Mouse (Mus musculus) limb, embryonic 15.5 days (tissue): ENCODE data around the gene Cenpm. TPM values are rescaled to one million over a fixed set of nuclear protein-coding genes. Genes with fewer than 3 reads are reported as not detected.
"Not testable (repeated sequence)": the region's sequence is repeated elsewhere in the genome, so short reads cannot be mapped to it uniquely, and the experiment has no call there.

Experiments
- ATAC-seq: fragments of 200-750 bp; cut with Nextera tagmentation; 2 replicates; pipeline ENCODE4 v1.8.0; 2017; ENCODE audit warnings: low read depth, moderate TSS enrichment; ENCODE audit not compliant: insufficient number of reproducible peaks, low FRiP score, low TSS enrichment
- H3K27ac ChIP-seq: fragments of 300-500 bp; sonication (generic); 2 replicates; pipeline ENCODE4 v1.5.1; 2015; ENCODE audit warnings: moderate library complexity, mild to moderate bottlenecking, inconsistent platforms
- H3K27me3 ChIP-seq: fragments of 300-500 bp; sonication (generic); 2 replicates; pipeline ENCODE4 v1.6.1; 2015; ENCODE audit warnings: inconsistent platforms
- H3K36me3 ChIP-seq: fragments of 300-500 bp; sonication (generic); 2 replicates; pipeline ENCODE4 v1.6.1; 2015; ENCODE audit warnings: inconsistent platforms
- H3K4me1 ChIP-seq: fragments of 300-500 bp; sonication (generic); 2 replicates; pipeline ENCODE4 v1.6.1; 2015; ENCODE audit warnings: inconsistent platforms
- H3K4me2 ChIP-seq: fragments of 300-500 bp; sonication (generic); 2 replicates; pipeline ENCODE4 v1.6.1; 2015; ENCODE audit warnings: mild to moderate bottlenecking, inconsistent platforms
- H3K4me3 ChIP-seq: fragments of 300-500 bp; sonication (generic); 2 replicates; pipeline ENCODE4 v1.5.1; 2015; ENCODE audit warnings: mild to moderate bottlenecking, inconsistent platforms
- H3K9ac ChIP-seq: fragments of 300-500 bp; sonication (generic); 2 replicates; pipeline ENCODE4 v1.6.1; 2015; ENCODE audit warnings: inconsistent platforms
- H3K9me3 ChIP-seq: fragments of 300-500 bp; sonication (generic); 2 replicates; pipeline ENCODE4 v1.6.1; 2016; ENCODE audit warnings: inconsistent platforms
- WGBS: fragments of 180-500 bp; shearing (Covaris S2); methylation state at CpG from one replicate; pipeline ENCODE4 v1.1.7; 2015; 5-methylcytosine and 5-hydroxymethylcytosine counted together
- polyA plus RNA-seq: library from polyadenylated mRNA; unstranded; fragments of >200 nt; fragmentation: Nextera tagmentation; extraction: Ambion mirVana; gene quantifications from 2 replicates; pipeline ENCODE4 v1.2.1, GENCODE M21; 2015

Gene Cenpm
- polyA plus RNA-seq, 1 experiment from 2014 or later: 49.5 TPM

DNA sequence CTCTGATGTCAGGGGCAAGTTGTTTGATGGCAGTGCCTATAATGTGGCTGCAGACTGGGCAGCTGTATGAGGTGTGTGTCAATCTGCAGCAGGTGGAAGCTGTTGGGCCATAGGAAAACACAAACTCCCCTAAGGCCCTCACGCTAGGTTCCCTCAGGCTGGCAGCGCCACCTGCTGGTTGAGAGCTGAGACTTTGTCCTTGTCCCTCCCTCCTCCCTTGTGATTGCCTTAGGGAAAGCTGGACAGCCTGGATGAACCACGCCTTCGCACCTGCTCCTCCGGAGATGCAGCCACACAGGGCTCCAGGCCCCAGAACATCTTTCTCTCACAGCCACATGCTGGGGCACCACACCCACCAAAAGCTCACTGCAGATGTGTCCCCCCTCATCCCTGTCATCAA lies 26.7 kb upstream of the Cenpm start:
- Histone ChIP-seq H3K27ac (no peak overlapping the region), H3K9ac (no peak overlapping the region), H3K27me3 (peaks cover 45% of the 10 kb centered on the region), H3K4me3 (no peak overlapping the region), H3K4me2 (no peak overlapping the region), H3K9me3 (no peaks in the 10 kb centered on the region), H3K36me3 (no peaks in the 10 kb centered on the region), H3K4me1 (peaks cover 18% of the 10 kb centered on the region)
- ATAC-seq: no peak
- 5% methylated on average over 5 of the region's 5 CpGs for WGBS

DNA sequence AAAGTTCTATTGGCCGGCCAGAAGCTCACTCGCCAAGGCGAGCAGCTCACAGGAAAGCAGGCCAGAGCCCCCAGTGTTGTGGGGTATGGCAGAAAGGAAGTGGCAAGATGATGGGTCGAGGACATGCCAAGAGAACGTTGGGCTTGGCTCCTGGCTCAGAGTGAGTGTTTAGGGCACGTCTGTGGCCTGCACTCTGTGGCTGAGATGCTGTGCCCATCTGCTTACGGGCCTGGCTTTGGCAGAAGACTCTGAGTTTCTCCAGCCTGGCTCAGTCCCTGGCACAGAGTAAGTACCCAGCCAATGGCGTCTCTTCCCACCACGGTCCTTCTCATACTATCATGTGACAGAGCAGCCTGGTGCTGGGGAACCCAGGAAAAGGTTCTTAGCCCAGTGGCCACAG lies 24.2 kb upstream of the Cenpm start:
- Histone ChIP-seq H3K27ac (no peak overlapping the region), H3K4me1 (peaks cover 3% of the 10 kb centered on the region; the same call in 1 of the 2 replicates), H3K4me3 (no peak overlapping the region), H3K27me3 (peaks cover 29% of the 10 kb centered on the region), H3K36me3 (no peaks in the 10 kb centered on the region), H3K9me3 (no peaks in the 10 kb centered on the region), H3K9ac (no peak overlapping the region), H3K4me2 (no peak overlapping the region)
- ATAC-seq: no peak
- 85% methylated on average over 9 of the region's 9 CpGs for WGBS

DNA sequence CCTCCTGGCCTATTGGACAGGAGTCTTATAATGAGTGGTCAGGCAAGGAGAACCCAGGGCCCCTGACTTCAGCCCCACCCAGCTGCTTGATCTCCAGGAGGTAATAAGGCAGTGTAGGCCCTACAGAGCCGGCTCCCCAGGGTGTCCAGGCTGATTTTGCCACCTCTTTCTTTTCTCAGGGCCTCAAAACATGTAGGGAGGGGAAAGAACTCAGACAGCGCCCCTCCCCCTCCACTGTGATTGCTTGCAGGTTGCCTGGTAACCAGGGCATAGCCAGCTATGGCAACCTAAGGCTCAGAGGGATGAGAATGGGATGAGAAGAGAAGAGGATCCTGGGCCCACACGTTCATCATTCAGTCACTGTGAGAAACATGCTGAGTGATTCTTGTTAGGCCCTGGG lies 23.6 kb upstream of the Cenpm start:
- Histone ChIP-seq H3K27me3 (peaks cover 23% of the 10 kb centered on the region), H3K9me3 (no peaks in the 10 kb centered on the region), H3K27ac (no peak overlapping the region), H3K9ac (no peak overlapping the region), H3K36me3 (no peaks in the 10 kb centered on the region), H3K4me1 (peaks cover 3% of the 10 kb centered on the region; the same call in 1 of the 2 replicates), H3K4me3 (no peak overlapping the region), H3K4me2 (no peak overlapping the region)
- WGBS: 31% methylated on average over 3 of the region's 3 CpGs
- no peak for ATAC-seq

DNA sequence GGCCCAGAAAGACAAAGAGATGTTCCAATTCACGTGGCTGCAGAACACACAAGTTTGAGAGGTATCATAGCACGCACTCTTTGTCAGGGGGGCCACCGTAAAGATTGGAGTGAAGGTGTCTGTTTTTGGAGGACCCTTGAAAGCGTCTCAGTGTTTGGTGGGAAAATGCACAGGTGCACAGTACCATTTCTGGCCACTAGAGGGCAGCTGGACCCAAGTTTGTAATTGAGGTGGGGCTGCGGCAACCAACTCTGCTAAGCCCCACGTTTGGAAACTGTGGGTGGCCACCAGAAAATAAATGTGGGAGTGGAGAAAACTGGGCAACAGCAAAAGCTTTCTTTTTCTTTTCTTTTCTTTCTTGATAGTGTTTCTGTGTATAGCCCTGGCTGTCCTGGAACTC lies 21.8 kb upstream of the Cenpm start:
- ATAC-seq: no peak
- Histone ChIP-seq H3K9ac (no peak overlapping the region), H3K27me3 (peaks cover 7% of the 10 kb centered on the region), H3K4me2 (no peak overlapping the region), H3K27ac (no peak overlapping the region), H3K9me3 (no peaks in the 10 kb centered on the region), H3K4me3 (no peak overlapping the region), H3K4me1 (peaks cover 3% of the 10 kb centered on the region; the same call in 1 of the 2 replicates), H3K36me3 (no peaks in the 10 kb centered on the region)
- WGBS: 8% methylated on average over 6 of the region's 6 CpGs

DNA sequence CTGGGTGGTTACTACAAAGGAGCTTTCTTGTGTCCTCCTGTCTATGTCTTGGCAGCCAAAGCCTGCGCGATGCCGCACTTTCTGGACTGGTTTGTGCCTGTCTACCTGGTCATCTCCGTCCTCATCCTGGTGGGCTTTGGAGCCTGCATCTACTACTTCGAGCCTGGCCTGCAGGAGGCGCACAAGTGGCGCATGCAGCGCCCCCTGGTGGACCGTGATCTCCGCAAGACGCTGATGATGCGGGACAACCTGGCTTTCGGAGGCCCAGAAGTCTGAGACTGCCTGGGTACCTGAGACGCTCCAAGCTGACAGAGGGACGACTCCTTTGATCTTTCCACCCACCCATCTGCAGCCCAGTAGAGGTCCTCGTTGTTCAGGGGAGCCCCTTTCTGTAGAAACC lies 15.0 kb upstream of the Cenpm start:
- Histone ChIP-seq H3K4me3 (no peak overlapping the region), H3K36me3 (no peaks in the 10 kb centered on the region), H3K9me3 (no peaks in the 10 kb centered on the region), H3K27me3 (no peaks in the 10 kb centered on the region), H3K4me2 (no peak overlapping the region), H3K27ac (no peak overlapping the region), H3K9ac (no peak overlapping the region), H3K4me1 (peaks cover 2% of the 10 kb centered on the region; the same call in 1 of the 2 replicates)
- no peak for ATAC-seq
- 12% methylated on average over 16 of the region's 16 CpGs for WGBS

DNA sequence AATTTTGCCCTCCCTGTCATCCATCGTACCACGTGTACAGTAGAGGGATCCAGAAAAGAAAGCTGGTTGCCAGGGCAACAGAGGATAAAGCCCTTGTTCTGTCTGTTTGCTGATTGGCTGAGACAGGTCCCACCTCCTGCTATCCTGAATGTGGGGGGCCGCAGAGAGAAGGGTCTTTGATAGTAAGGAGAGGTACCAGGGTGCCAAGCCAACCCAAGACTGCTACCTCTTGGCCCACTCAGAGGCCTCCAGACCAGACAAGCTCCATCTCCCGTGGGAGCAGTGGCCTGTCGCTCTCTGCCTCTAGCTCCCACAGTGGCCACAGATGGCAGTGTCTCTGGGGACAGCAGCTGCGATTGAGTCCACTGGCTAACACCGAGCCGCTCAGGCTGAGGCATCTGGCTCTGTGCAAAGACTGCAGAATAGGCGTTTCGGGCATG lies 11.4 kb upstream of the Cenpm start:
- whole genome bisulfite sequencing: 29% methylated on average over 10 of the region's 10 CpGs
- Histone ChIP-seq H3K4me1 (no peaks in the 10 kb centered on the region), H3K4me3 (no peak overlapping the region), H3K27me3 (no peaks in the 10 kb centered on the region), H3K9me3 (no peaks in the 10 kb centered on the region), H3K27ac (no peak overlapping the region), H3K4me2 (no peak overlapping the region), H3K36me3 (no peaks in the 10 kb centered on the region), H3K9ac (no peak overlapping the region)
- ATAC-seq: no peak

DNA sequence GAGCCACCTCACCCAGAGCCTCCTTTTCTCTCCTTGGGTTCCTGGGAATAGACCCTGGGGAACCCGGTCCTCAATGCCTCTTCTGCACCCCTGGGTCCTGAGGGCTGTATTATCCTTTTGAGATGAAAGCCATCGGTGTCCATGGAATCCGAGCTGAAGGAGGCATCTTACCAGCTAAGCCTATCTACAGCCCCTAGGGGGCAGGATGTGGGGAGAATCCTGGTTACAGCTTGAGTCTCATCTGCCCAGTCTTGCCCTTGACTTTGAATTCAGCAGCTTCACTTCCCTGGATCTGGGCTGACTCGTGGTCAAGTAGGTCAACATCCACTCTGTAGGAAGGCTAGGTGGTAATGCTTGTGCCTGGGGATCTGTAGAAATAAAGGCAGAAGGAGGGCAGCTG lies 10.7 kb upstream of the Cenpm start:
- H3K4me3 ChIP-seq: no peak overlapping the region
- no peaks in the 10 kb centered on the region for H3K27me3 ChIP-seq
- no peaks in the 10 kb centered on the region for H3K9me3 ChIP-seq
- 40% methylated on average over 4 of the region's 4 CpGs for WGBS
- no peak overlapping the region for H3K4me2 ChIP-seq
- ATAC-seq: no peak
- H3K9ac ChIP-seq: no peak overlapping the region
- H3K36me3 ChIP-seq: no peaks in the 10 kb centered on the region
- no peak overlapping the region for H3K27ac ChIP-seq
- no peaks in the 10 kb centered on the region for H3K4me1 ChIP-seq

DNA sequence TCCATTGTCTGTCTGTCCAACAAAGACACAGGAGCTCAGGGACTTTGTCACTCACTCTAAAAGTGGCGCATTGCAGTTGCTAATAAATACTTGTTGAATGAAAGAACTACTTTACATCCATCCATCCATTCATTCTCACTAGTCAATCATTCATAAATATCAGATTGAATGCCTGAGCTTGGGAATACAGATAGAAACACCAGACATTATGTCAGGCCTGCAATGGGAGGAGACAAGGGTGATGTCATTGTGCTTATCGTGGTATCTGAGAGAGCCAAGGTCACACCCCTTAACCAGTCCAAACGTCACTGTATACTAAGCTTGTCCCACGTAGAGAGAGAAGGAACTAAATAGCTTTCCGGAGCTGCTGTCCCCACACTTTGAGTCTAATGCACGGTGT lies 7.5 kb upstream of the Cenpm start, which contains the start of gene 1500009C09Rik:
TSS of gene 1500009C09Rik (plus strand) at position 301 of the 400 bp plus-strand sequence.
- Histone ChIP-seq H3K27ac (no peak within 1 kb of the TSS), H3K9me3 (no peaks in the 10 kb centered on the region), H3K36me3 (no peaks in the 10 kb centered on the region), H3K4me2 (no peak within 1 kb of the TSS), H3K9ac (no peak within 1 kb of the TSS), H3K4me1 (no peaks in the 10 kb centered on the region), H3K4me3 (no peak within 1 kb of the TSS), H3K27me3 (no peaks in the 10 kb centered on the region)
- ATAC-seq: no peak
- 91% methylated on average over 6 of the region's 6 CpGs for WGBS

DNA sequence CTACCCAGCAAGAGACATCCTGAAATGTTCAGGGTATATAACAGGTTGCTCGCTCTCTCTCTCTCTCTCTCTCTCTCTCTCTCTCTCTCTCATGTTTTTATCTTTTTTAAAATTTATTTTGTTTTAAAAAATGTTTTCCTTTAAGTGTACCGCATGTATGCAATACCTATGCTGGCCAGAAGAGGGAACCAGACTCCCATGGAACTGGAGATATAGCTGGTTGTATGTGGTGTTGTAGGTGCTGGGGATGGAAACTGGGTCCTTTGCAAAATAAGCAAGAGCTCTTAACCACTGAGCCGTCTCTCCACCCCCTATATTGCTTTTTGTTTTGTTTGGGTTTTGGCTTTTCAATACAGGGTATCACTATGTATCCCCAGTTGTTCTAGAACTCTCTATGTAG lies 7.0 kb upstream of the Cenpm start:
- Histone ChIP-seq H3K27me3 (no peaks in the 10 kb centered on the region), H3K36me3 (no peaks in the 10 kb centered on the region), H3K27ac (no peak overlapping the region), H3K4me3 (no peak overlapping the region), H3K4me2 (no peak overlapping the region), H3K9ac (no peak overlapping the region), H3K9me3 (no peaks in the 10 kb centered on the region), H3K4me1 (no peaks in the 10 kb centered on the region)
- no peak for ATAC-seq
- WGBS: 91% methylated on average over 3 of the region's 3 CpGs

DNA sequence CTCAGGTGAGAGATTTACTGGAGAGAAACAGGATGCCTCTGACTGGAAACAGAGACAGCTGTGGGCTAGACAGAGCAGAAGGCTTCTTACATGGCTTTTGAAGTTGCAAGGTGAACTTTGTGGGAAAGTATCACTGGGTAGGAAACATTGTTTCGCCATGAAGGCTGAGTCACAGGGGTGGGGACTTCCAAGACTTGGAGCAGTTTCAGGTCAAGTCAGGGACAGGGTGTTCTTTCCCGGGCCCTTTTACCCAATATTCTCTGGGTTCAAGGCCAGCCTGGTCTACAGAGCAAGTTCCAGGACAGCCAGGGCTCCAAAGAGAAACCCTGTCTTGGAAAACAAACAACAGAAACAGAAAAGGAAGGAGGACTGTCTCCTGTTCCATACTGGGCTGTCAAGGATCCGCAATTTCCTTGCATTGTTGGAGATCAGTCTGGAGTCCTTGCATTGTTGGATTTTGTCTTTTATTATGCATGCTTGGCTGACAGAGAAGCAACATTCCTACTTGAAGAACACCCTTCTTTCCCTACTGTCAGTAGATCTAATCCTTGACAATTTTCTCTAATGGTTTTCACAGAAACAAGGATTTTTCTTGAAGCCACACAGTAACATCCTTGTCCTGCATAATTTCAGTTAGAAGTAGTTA lies 2.7 kb upstream of the Cenpm start:
- Histone ChIP-seq H3K36me3 (no peaks in the 10 kb centered on the region), H3K9ac (no peak overlapping the region), H3K4me1 (peaks cover 7% of the 10 kb centered on the region), H3K4me3 (no peak overlapping the region), H3K9me3 (no peaks in the 10 kb centered on the region), H3K27ac (no peak overlapping the region), H3K27me3 (no peaks in the 10 kb centered on the region), H3K4me2 (no peak overlapping the region)
- 60% methylated on average over 3 of the region's 3 CpGs for WGBS
- no peak for ATAC-seq

DNA sequence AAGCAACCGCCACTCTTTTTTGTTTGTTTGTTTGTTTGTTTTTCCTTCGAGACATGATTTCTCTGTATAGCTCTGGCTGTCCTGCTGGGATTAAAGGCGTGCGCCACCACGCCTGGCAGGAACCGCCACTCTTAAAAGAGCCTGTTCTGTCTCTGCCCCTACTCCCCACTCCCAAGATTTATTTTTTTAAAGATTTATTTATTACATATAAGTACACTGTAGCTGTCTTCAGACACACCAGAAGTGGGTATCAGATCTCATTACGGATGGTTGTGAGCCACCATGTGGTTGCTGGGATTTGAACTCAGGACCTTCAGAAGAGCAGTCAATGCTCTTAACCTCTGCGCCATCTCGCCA lies 235 bp upstream of the Cenpm start:
- H3K4me1 ChIP-seq, ATAC-seq, H3K9me3 ChIP-seq, H3K36me3 ChIP-seq, H3K27me3 ChIP-seq: not testable (repeated sequence)
- 21% methylated on average over 9 of the region's 9 CpGs for WGBS
- Histone ChIP-seq H3K9ac (peak overlapping the region; percentile 47), H3K27ac (peak overlapping the region; percentile 84), H3K4me3 (peak overlapping the region; percentile 92), H3K4me2 (peak overlapping the region; percentile 96)

DNA sequence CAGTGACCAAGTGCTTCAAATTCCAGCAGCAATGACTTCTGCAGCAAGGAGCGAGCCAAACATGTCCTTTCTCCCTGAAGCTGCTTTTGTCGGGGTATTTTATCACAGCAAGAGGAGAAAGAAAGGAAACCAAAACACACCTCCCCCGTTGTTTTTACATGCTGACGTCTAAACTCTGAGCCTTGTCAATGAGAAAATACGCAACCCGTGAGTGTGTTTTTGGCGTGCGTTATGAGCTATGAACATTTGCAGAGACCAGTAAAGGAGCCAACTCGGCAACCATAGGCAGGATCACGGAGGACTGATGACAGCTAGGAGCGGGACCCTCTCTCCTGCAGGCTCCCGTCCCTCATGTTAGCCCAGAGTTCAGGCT lies 820 bp downstream of the Cenpm start:
- WGBS: 2% methylated on average over 12 of the region's 12 CpGs
- H3K36me3 ChIP-seq: 0 out of 2 replicates have a peak, but pooled peaks cover 6% of the 10 kb centered on the region
- H3K4me3 ChIP-seq: peak overlapping the region; percentile 92
- H3K4me1 ChIP-seq: peaks cover 7% of the 10 kb centered on the region
- no peaks in the 10 kb centered on the region for H3K27me3 ChIP-seq
- peak; percentile 21; the same call in 1 of the 2 replicates for ATAC-seq
- H3K4me2 ChIP-seq: peak overlapping the region; percentile 96
- 0 out of 2 replicates have a peak overlapping the region, but pooled peaks have one; percentile 84 for H3K27ac ChIP-seq
- H3K9ac ChIP-seq: peak overlapping the region; percentile 47
- no peaks in the 10 kb centered on the region for H3K9me3 ChIP-seq

DNA sequence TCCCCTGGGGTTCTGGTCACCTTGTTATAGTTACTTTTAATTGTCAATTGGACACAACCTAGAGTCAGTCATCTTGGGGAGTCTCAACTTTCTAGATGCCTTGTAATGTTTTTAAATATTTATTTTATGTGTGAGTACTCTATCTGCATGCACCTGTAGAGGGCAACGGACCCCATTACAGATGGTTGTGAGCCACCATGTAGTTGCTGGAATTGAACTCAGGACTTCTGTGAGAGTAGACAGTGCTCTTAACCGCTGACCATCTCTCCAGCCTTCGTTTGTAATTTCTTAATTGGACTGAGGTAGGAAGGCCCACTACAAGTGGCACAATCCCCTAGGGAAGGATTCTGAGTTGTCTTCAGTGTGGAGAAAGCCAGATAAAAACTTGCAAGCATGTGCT lies 1.2 kb downstream of the Cenpm start:
- Histone ChIP-seq H3K4me3 (peak overlapping the region; percentile 92), H3K9me3 (no peaks in the 10 kb centered on the region), H3K36me3 (0 out of 2 replicates have a peak, but pooled peaks cover 6% of the 10 kb centered on the region), H3K27ac (no peak overlapping the region), H3K4me2 (peak overlapping the region; percentile 96), H3K4me1 (peaks cover 7% of the 10 kb centered on the region), H3K9ac (peak overlapping the region; percentile 47), H3K27me3 (no peaks in the 10 kb centered on the region)
- 74% methylated on average over 3 of the region's 3 CpGs for WGBS
- no peak for ATAC-seq
